Mouse (Mus musculus) urinary bladder, postnatal 25 days (tissue): ENCODE measurements around the gene Eif5b.
"Not testable (repeated sequence)": the region's sequence is repeated elsewhere in the genome, so short reads cannot be mapped to it uniquely, and the experiment has no call there.

ENCODE experiments used
- DNase-seq: peaks from one replicate; pipeline ENCODE4 v3.0.0; 2022; ENCODE audit warnings: low spot score

The Eif5b gene

DNA sequence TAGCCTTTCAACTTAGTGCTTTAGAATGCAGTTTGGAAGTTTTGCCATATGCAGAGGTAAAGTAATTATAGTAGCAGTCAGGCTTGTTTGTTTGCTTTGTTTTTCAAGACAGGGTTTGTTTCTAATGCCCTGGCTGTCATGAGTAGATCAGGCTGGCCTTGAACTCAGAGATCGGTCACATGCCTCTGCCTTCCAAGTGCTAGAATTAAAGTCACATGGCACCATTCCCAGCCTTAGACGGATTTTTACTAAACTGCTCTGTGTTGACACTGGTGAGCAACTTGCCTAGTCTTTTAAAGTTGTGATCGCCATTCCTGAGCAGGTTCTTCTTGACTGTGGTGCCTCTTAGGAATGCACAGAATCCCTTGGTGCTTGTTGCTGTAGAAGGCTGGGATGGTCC is 8.9 kb downstream of the Eif5b start:
- no peak for DNase-seq

DNA sequence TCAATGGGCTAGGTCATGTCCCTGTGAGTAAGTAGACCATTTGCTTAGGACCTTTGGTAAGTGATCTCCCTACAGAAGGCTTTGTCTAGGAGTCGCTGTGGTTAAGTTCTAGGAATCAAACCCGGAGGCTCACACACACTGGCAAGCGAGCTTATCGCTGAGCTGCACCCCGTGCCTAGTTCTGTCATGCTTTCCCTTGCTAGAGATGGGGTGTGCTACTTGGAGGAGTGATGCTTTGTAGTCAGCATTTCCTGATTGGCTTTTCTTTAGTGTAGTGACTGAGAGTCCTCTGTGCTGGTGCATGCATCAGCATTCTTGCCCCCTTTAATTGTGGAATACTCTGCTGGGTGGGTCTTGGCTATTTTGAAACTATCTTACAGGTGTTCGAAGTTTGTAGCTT is 13.8 kb downstream of the Eif5b start:
- DNase-seq, result no peak

DNA sequence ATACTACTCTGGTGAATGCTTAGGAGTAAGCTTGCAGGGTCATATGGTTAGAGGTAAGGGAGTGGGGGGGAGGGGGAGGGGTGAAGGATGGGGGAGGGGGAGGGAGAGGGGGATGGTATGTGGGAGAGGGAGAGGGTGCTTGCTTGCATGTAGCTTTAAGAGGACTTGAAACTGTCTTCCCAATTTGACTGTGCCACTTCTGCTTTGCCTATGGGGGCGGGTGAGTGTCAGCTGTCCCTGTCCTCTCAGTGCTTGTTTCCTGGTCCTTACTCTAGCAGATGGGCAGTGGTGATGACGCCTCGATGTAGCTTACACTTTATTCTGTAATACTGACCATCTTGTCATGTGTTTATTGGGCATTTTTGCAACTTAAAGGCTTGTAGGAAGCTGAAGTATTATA is 14.3 kb downstream of the Eif5b start:
- DNase-seq, result no peak

DNA sequence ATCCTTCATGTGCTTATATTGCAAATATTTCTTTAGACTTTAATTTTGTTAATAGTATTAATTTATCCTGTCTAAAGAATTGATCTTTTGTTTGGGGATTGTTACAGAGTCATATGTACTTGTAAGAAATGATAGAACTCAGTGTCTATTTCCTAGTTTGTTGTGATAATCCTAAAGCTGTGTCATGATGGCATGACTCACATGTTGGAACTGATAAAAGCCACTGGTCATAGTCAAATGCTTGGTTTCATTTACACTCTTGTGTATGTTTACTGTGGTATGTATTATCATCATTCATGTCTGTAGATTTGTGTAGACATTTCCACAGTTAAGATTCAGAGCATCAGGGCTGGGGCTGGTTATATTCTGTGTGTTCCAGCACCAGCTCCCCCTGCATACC is 14.7 kb downstream of the Eif5b start:
- DNase-seq, result no peak

DNA sequence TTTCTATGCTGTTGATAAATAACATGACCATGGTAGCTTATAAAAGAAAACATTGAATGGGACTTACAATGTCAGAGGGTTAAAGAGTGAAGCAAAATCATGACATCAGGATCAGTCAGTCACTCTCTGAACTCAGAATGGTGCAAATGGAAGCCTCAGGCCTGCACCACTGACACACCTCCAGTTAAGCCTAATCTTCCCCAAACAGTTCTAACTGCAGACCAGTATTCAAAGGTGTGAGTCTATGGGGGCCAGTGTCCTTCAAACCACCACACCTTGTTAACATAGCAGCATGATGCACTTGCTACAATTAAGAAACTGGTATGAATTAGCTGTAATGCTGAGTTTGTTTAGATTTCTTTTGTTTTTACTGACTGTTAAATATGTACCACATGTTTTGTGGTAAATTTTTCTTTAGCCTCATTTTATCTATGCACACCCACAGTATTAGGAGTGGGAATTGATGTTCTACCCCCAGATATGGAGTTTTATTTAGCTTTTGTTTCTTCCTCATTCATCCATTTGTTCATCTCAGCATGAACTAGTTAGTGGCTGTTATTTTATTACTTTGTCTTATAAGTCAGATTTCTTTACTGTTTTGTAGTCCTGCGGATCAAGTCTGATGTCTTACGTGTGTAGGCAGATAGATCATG is 16.9 kb downstream of the Eif5b start:
- DNase-seq, result no peak

DNA sequence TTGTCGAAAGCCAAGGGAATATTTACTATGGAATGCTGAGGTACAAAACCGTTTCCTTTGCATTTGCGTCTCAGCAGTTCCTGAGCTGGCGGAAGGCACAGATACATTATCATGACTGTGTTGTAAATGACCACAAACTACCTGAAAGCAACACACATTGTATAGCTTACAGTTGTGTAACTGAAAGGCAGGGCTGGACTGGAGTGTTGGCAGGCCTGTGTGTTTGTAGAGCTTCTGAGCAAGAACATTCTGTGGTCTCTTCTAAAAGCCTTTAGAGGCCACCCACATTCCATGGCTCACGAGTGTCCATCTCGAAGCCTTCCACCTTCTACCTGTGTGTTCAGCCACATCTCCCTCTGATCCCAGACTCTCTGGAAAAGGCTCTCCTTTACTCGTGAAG is 29.5 kb downstream of the Eif5b start:
- no peak for DNase-seq

DNA sequence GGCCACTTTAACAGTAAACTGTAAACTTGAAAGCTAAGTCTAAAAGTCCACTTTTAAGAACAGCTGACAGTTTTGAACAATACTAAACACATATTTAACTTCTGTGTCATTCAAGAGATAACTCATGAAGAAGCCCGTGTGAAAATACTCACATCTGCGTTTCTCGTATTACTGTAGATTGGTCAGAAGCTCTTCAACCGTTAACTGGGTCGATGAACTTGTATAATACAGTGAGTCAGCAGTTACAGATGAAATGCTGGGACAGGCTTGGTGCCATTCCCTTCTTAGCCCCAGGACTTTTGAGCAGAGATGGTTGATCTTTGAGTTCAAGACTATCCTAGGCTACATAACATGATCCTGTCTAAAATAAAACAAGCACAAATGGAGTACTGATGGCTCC is 33.6 kb downstream of the Eif5b start:
- no peak for DNase-seq

DNA sequence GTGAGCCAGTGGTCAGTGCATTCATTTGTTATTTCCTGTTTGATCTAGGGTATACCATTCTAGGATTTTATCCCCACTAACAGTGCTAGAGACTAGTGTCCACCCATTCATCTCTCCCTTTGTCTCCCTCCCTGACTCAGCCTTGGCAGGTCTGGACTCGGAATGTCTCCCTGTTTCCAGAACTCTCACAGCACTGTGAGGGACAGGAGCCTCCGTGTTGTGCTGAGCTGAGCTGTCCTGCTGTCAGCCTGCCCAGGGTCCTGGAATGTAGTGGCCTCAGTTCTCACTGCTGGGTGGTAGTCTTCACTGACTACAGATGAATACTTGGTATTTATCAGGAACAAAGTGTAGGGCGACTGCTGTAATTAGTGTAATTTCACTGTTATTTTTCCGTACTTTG is 37.7 kb downstream of the Eif5b start:
- no peak for DNase-seq

DNA sequence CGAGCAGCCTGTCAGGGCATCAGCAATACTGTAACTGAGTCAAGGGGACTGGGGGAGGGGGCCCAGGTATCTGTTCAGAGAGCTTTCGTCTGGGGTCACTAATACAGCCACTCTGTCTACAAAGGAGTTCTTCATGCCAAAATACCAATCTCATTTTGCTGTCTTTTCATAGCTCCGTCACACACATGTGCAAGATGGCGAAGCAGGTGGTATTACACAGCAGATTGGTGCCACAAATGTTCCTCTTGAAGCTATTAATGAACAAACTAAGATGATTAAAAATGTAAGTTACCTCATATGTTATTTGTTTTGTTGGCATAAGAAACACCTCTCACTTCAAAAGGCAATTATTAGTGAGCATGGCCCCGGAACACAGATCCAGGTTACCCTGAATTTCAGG is 39.6 kb downstream of the Eif5b start:
- no peak for DNase-seq

DNA sequence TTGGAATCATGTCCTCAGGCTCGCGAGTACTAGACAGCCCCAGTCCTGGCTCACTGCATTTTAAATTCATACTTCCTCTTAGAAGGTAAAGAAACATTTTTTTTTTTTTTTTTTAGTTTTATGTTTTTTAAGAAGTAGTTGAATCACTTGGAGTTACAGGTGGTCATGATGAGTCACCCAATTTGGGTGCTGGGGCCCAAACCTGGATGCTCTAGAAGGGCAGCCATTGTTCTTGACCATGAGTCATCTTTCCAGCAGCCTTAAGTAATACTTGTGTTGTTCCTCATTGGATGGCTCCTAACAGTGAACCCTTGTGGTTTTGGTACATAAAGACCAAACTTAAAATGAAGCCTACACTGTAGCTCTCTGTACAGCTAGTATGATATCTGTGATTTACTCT is 41.1 kb downstream of the Eif5b start:
- DNase-seq, result no peak

DNA sequence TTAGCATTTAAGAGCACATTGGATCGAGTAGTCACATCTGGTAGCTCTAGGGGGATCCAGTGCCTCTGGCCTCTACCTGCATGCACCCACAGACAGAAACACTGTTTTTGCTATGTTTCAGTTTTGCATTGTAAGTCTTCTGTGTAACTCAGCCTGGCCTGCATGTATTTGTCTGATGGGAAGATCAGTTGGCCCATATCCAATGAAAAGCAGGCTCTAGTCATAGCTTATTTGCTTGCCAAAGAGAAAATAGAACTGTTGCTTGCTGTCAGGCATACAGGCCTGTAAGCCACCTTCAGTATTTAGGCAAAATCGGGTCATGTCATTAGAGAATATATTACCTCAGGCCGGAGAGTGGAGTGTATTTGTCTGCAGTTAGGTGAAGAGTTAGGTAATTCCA is 50.3 kb downstream of the Eif5b start:
- no peak for DNase-seq

DNA sequence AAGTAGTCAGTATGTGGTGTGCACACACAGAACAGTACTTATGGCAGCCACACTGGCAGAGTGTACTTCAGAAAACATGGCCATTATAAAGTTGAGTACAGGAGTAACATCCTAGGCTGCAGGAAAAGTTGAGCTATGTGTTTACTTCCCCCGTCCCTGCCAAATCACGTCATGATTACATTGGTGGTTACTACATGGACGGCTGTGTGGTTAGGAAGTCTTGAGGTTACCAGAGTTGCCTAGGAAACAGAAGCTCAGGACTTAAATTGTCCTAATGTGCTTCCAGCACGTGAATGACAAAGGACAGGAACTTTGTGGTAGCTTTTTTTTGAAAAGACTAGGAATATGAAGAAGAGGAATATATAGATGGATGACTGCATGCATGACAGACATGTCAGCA is 51.8 kb downstream of the Eif5b start:
- no peak for DNase-seq

DNA sequence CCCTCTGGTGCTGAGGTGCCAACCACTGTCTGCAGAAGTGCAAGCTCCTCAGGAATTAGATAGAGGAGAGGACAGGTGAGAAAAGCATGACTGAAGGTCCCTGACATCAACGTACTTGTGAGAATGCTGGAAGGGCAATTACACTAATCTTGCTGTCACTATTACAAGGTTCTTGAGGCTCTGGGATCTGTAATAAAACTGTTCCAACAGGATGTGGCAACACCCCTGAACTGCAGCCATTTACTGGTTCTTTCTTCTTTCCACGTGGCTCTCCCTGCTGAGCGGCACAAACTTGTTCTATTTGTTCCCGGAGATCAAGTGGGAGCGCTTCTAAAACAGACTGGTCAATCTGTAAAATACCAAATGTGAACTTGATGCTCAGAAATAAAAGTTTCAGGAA is 57.4 kb downstream of the Eif5b start:
- DNase-seq, result no peak

DNA sequence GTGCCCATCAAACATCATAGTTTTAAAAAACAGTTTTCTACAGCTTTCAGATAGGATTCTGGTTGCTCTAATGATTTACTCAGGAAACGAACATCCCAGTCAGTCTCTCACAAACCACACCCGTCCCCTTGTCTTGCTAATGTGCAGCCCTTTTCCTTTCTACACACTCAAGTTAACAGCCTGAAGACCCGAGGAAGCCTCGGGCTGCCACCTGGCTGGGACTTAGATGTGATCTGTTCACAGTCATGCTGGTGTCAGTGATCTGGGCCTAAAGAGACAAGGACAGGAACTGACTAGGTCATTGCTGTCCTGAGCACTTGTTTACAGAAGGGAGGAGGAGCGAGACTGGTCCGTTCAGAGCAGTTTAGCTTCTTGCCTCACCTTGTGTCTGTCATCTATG is 60.6 kb downstream of the Eif5b start:
- no peak for DNase-seq

DNA sequence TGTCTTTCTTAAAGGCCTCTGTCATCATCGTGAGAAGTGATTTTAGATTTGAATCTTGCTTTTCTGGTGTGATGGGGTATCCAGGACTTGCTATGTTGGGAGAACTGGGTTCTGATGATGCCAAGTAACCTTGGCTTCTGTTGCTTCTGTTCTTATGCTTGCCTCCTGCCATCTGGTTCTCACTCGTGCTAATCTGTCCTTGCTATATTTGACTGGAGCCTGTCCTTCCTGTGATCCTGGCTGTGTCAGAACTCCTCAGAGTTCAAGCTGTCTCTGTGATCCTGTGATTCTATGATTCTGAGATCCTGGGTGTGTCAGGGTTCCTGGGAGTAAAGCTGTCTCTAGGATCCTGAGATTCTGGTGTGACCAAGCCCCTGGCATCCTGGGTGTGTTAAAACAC is 64.3 kb downstream of the Eif5b start:
- not testable (repeated sequence) for DNase-seq

DNA sequence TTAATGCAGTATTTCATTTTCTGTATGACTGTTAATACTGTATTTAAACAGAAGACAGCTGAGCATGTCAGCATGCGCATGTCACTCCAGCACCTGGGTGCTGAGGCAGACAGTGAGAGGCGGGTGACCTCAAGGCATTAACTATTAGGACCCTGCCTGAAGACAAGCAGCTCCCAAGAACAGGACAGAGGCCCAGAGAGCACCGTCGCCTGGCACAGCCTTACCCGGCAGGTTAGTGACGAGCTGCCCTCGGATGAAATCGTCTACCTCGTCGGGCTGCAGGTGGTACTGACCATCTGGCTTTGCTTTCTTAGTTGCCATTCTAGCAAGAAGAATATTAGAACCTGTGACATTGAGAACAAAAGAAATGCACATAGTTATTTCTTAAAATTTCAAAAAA is 69.5 kb downstream of the Eif5b start:
- no peak for DNase-seq

DNA sequence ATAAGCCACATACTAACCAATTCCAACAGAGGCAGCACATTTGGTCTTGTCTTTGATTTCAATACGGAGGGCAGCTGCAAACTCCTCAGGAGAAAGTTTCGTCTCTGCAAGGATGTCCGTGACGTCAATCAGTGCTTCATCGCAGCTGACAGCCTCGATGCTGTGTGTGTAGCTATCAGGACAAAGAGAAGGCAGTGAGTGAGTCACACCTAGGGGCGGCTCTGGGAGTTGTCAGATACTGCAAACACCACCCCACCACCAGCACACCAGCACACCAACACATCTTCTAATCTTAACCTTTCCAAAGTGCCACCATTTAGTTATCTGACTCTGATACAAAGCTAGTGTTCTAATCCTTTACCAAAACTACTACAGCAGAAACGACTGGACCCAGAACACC is 73.5 kb downstream of the Eif5b start:
- no peak for DNase-seq

DNA sequence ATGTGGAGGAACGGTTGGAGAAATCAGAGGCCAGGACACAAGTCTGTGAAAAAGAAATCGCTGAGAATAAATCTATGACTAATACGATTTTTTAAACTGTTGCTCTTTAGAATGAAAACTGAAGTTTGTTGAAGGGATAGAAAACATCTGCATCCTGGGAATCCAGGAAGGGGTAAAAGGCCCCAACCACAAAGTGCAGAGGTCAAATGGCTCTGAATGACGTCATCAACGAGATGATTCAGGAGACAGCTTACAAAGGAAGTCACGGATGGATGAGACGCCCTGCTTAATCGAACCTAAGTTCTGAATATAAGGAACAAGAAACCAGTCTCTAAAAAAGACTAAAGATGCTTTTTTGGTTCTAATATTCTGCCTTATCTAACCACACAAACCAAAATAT is 83.5 kb downstream of the Eif5b start:
- DNase-seq, result no peak

DNA sequence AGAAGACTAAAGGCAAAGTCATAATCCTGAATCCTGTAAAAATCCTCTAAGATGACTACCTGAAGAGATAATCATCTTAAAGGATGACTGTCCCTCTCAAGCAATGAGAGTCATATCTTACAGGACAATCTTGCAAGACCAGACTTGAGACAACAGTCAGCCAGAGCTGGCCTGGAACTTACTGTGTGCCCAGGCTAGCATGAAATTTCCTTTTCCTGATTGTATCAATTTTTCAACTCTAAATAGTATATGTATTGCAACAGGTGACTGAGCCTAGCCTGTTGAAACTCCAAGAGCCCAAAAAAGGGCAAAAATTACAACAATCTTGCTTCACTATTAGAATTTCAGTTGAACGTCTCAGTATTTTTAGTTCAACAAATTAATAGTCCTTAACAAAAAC is 105.4 kb downstream of the Eif5b start:
- DNase-seq, result no peak

DNA sequence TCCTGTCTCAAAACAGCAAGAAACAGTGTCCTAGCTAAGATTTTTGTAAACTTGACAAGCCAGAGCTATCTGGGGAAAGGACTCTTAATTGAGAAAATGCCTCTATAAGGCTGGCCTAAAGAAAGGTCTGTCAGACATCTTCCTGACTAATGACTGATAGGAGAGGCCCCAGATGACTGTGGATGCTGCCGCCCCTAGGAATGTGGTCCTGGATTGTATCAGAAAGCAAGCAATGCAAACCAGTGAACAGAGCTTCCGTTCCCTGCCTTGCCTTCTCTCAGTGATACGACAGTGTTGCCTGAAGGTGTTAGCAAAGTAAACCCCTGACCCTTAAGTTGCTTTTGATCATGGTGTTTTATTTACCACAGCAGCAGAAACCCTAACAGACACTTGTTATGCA is 106.0 kb downstream of the Eif5b start:
- no peak for DNase-seq
